Mouse (Mus musculus): ENCODE results near the gene AW549877. TPM values are rescaled to one million over a fixed set of nuclear protein-coding genes. Genes with fewer than 3 reads are reported as not detected.

Gene AW549877
- polyA plus RNA-seq, 1 experiment from 2014 or later, result 6.7 TPM

GRCm38 (mm10) chr15:3933466-3933865 lies 62.1 kb downstream of the AW549877 start:
- H3K9me3 ChIP-seq (replicated peaks), result no peaks in the 10 kb centered on the region
- no peak overlapping the region for H3K27ac ChIP-seq (replicated peaks)
- no peaks in the 10 kb centered on the region for H3K27me3 ChIP-seq
- WGBS (ENCODE audit: insufficient replicate concordance), result 51% methylated on average over 4 of the region's 4 CpGs
- ATAC-seq (ENCODE audit: insufficient read depth), result no peak
- no peaks in the 10 kb centered on the region for H3K36me3 ChIP-seq (replicated peaks)
- no peaks in the 10 kb centered on the region for H3K4me1 ChIP-seq (replicated peaks)
- H3K4me2 ChIP-seq, result no peak overlapping the region
- no peak overlapping the region for H3K4me3 ChIP-seq (replicated peaks)
- H3K9ac ChIP-seq, result no peak overlapping the region

Other genes with a start within 250 kb of the AW549877 start
- 2.9 and 3.2 TPM in 2 replicates for gene Fbxo4, start 16.2 kb downstream of the AW549877 start, polyA plus RNA-seq (2015; fragmentation: Nextera tagmentation; extraction: Ambion mirVana)
- 21.5 and 25.7 TPM in 2 replicates for gene Oxct1, start 30.6 kb upstream of the AW549877 start, polyA plus RNA-seq (2015; fragmentation: Nextera tagmentation; extraction: Ambion mirVana)